Mouse (Mus musculus) kidney, adult 2 months (tissue): Measurements from ENCODE around the gene Mfsd13b.

Experiments
- CTCF ChIP-seq: fragments of 200-500 bp; conservative IDR thresholded peaks from 2 replicates; pipeline ENCODE4 v1.5.1; 2011; ENCODE audit warnings: low read depth, mild to moderate bottlenecking, control low read depth, low read length, moderate library complexity, mixed read lengths; ENCODE audit not compliant: insufficient read depth, insufficient read length
- POLR2A ChIP-seq: fragments of 200-500 bp; IDR thresholded peaks from one replicate; pipeline ENCODE4 v1.6.1; 2011; ENCODE audit warnings: low read depth, low read length, control low read depth

DNA sequence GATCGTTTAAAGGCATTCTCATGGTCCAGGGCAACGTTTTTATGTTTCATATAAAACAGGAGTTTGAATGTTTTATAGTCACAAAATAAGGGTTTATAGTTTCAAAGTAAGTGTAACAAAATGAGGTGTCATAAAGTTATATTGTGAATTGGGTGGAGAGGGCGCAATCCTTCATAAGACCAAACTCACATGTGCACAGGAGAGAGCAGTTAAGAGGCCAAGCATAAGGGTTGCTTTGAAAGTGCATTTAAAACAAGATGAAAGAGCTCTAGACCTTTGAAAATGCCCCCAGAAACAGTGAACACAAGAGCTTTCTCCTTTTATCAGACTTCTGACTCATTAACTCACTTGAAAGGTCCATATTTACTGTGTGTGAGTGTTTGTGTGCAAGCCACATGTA is 44.0 kb downstream of the Mfsd13b start:
- TF ChIP-seq CTCF (no peak), POLR2A (no peak)
